Mouse (Mus musculus): ENCODE results near the gene Mucl2. TPM values are rescaled to one million over a fixed set of nuclear protein-coding genes. Genes with fewer than 3 reads are reported as not detected.
"Not testable (repeated sequence)": the region's sequence is repeated elsewhere in the genome, so short reads cannot be mapped to it uniquely, and the experiment has no call there.

The Mucl2 gene
- not detected in 2 replicates for polyA plus RNA-seq (2015; fragmentation: Nextera tagmentation; extraction: Ambion mirVana)

- Histone ChIP-seq H3K36me3 (no peaks in the 10 kb centered on the region), H3K4me1 (no peaks in the 10 kb centered on the region), H3K4me3 (no peak within 1 kb of the TSS), H3K4me2 (replicated peaks) (no peak within 1 kb of the TSS), H3K27ac (replicated peaks) (no peak within 1 kb of the TSS), H3K9ac (replicated peaks) (no peak within 1 kb of the TSS), H3K27me3 (no peaks in the 10 kb centered on the region), H3K9me3 (no peaks in the 10 kb centered on the region)
- 84% methylated on average over 1 of the region's 1 CpGs for WGBS
- ATAC-seq (replicated peaks): no peak
These were observed at the start of gene Mucl2 for GRCm38 (mm10) chr15:103899212-103899611. Gene Mucl2, minus strand, starts transcription at chr15:103899312.

GRCm38 (mm10) chr15:103913061-103913460, 13.9 kb upstream of the Mucl2 start:
- not testable (repeated sequence) for H3K4me3 ChIP-seq; H3K27me3 ChIP-seq; H3K36me3 ChIP-seq; ATAC-seq (replicated peaks); H3K9ac ChIP-seq (replicated peaks); H3K9me3 ChIP-seq; H3K27ac ChIP-seq (replicated peaks); H3K4me2 ChIP-seq (replicated peaks); H3K4me1 ChIP-seq
- 43% methylated on average over 1 of the region's 1 CpGs for WGBS

Small RNA genes within 50 kb of the gene (microRNA-seq; reads per million reads assigned to microRNA genes)
- not detected for gene Gm22852

Other genes starting within 250 kb of the Mucl2 start
- not detected in 2 replicates for gene Mucl1, start 143.8 kb downstream of the Mucl2 start, polyA plus RNA-seq (2015; fragmentation: Nextera tagmentation; extraction: Ambion mirVana)